Mouse (Mus musculus) limb, embryonic 10.5 days (tissue): ENCODE measurements around the gene Ctbp2. TPM values are rescaled to one million over a fixed set of nuclear protein-coding genes. Genes with fewer than 3 reads are reported as not detected.
A peak's percentile ranks its signal among the peaks of the same experiment; 100 is the strongest.
"Not testable (repeated sequence)": the region's sequence is repeated elsewhere in the genome, so short reads cannot be mapped to it uniquely, and the experiment has no call there.

Source experiments
- DNase-seq: peaks from one replicate; pipeline ENCODE4 v3.0.0-alpha.2; 2017; ENCODE audit warnings: low spot score
- H3K27ac ChIP-seq: fragments of 300-500 bp; sonication (generic); 2 replicates; pipeline ENCODE4 v1.5.1; 2016; ENCODE audit warnings: mild to moderate bottlenecking
- H3K27me3 ChIP-seq: fragments of 300-500 bp; sonication (generic); 2 replicates; pipeline ENCODE4 v1.6.1; 2016; ENCODE audit warnings: low read depth, mild to moderate bottlenecking; ENCODE audit not compliant: poor library complexity, severe bottlenecking
- H3K36me3 ChIP-seq: fragments of 300-500 bp; sonication (generic); 2 replicates; pipeline ENCODE4 v1.6.1; 2016; ENCODE audit warnings: mild to moderate bottlenecking, moderate library complexity
- H3K4me1 ChIP-seq: fragments of 300-500 bp; sonication (generic); 2 replicates; pipeline ENCODE4 v1.6.1; 2016
- H3K4me3 ChIP-seq: fragments of 300-500 bp; sonication (generic); 2 replicates; pipeline ENCODE4 v1.5.1; 2016; ENCODE audit warnings: mild to moderate bottlenecking, moderate library complexity
- H3K9me3 ChIP-seq: fragments of 300-500 bp; sonication (generic); replicated peaks from 2 replicates; pipeline ENCODE4 v1.6.1; 2016; ENCODE audit warnings: mild to moderate bottlenecking
- WGBS: fragments of 180-500 bp; shearing (Covaris S2); methylation state at CpG from one replicate; pipeline ENCODE4 v1.1.7; 2016; 5-methylcytosine and 5-hydroxymethylcytosine counted together
- polyA plus RNA-seq: library from polyadenylated mRNA; unstranded; fragments of >200 nt; fragmentation: Nextera tagmentation; extraction: Ambion mirVana; gene quantifications from 2 replicates; pipeline ENCODE4 v1.2.1, GENCODE M21; 2016

Gene Ctbp2
- polyA plus RNA-seq, 1 experiment from 2014 or later = 145 TPM

- Histone ChIP-seq H3K4me1 (peaks cover 90% of the 10 kb centered on the region), H3K9me3 (no peaks in the 10 kb centered on the region), H3K27me3 (no peaks in the 10 kb centered on the region), H3K4me3 (peak overlapping the region; percentile 38), H3K27ac (peak overlapping the region; percentile 64), H3K36me3 (peaks cover 22% of the 10 kb centered on the region)
- WGBS = 10% methylated on average over 20 of the region's 20 CpGs
- peak; percentile 59 for DNase-seq
These were observed 9.2 kb downstream of the Ctbp2 start for GRCm38 (mm10) chr7:133114847-133115470.

- Histone ChIP-seq H3K4me3 (no peak overlapping the region), H3K9me3 (no peaks in the 10 kb centered on the region), H3K4me1 (peaks cover 80% of the 10 kb centered on the region), H3K36me3 (peaks cover 35% of the 10 kb centered on the region), H3K27ac (no peak overlapping the region), H3K27me3 (no peaks in the 10 kb centered on the region)
- WGBS = 87% methylated on average over 8 of the region's 8 CpGs
- no peak for DNase-seq
These were observed 10.8 kb downstream of the Ctbp2 start for GRCm38 (mm10) chr7:133113185-133113895.

- peaks cover 70% of the 10 kb centered on the region for H3K4me1 ChIP-seq
- H3K36me3 ChIP-seq = peaks cover 35% of the 10 kb centered on the region
- no peak overlapping the region for H3K4me3 ChIP-seq
- H3K9me3 ChIP-seq = no peaks in the 10 kb centered on the region
- H3K27me3 ChIP-seq = no peaks in the 10 kb centered on the region
- no peak overlapping the region; the same call in 1 of the 2 replicates for H3K27ac ChIP-seq
- WGBS = 33% methylated on average over 6 of the region's 6 CpGs
- DNase-seq = no peak
These were observed 11.8 kb downstream of the Ctbp2 start for GRCm38 (mm10) chr7:133112351-133112831.

- Histone ChIP-seq H3K36me3 (peaks cover 47% of the 10 kb centered on the region), H3K27ac (no peak overlapping the region), H3K9me3 (no peaks in the 10 kb centered on the region), H3K27me3 (no peaks in the 10 kb centered on the region), H3K4me1 (peaks cover 48% of the 10 kb centered on the region), H3K4me3 (no peak overlapping the region)
- DNase-seq = no peak
- 97% methylated on average over 4 of the region's 4 CpGs for WGBS
These were observed 14.7 kb downstream of the Ctbp2 start for GRCm38 (mm10) chr7:133109442-133109841.

GRCm38 (mm10) chr7:133108695-133109094 lies 15.5 kb downstream of the Ctbp2 start:
- 85% methylated on average over 2 of the region's 2 CpGs for WGBS
- H3K4me1 ChIP-seq = peaks cover 42% of the 10 kb centered on the region

GRCm38 (mm10) chr7:133102578-133102977 lies 21.6 kb downstream of the Ctbp2 start:
- DNase-seq = no peak
- no peak overlapping the region for H3K27ac ChIP-seq
- H3K4me1 ChIP-seq = peaks cover 27% of the 10 kb centered on the region
- 80% methylated on average over 3 of the region's 3 CpGs for WGBS
- H3K36me3 ChIP-seq = peaks cover 55% of the 10 kb centered on the region
- H3K4me3 ChIP-seq = no peak overlapping the region
- H3K9me3 ChIP-seq = no peaks in the 10 kb centered on the region
- H3K27me3 ChIP-seq = no peaks in the 10 kb centered on the region

More at GRCm38 (mm10) chr7:133108695-133109094, 15.5 kb downstream of the Ctbp2 start:
- no peak for DNase-seq
- no peaks in the 10 kb centered on the region for H3K27me3 ChIP-seq
- H3K27ac ChIP-seq = no peak overlapping the region
- H3K36me3 ChIP-seq = peaks cover 46% of the 10 kb centered on the region
- H3K9me3 ChIP-seq = no peaks in the 10 kb centered on the region
- no peak overlapping the region for H3K4me3 ChIP-seq

- no peak overlapping the region for H3K27ac ChIP-seq
- 94% methylated on average over 6 of the region's 6 CpGs for WGBS
- no peak for DNase-seq
- peaks cover 63% of the 10 kb centered on the region for H3K36me3 ChIP-seq
- H3K4me3 ChIP-seq = no peak overlapping the region
- H3K9me3 ChIP-seq = no peaks in the 10 kb centered on the region
- no peaks in the 10 kb centered on the region for H3K27me3 ChIP-seq
- H3K4me1 ChIP-seq = peaks cover 27% of the 10 kb centered on the region
These were observed 23.1 kb downstream of the Ctbp2 start for GRCm38 (mm10) chr7:133101070-133101469.

GRCm38 (mm10) chr7:133100178-133100577 lies 24.0 kb downstream of the Ctbp2 start:
- Histone ChIP-seq H3K9me3 (no peaks in the 10 kb centered on the region), H3K4me1 (peaks cover 31% of the 10 kb centered on the region), H3K4me3 (no peak overlapping the region), H3K27me3 (no peaks in the 10 kb centered on the region), H3K27ac (no peak overlapping the region), H3K36me3 (peaks cover 64% of the 10 kb centered on the region)
- WGBS = 79% methylated on average over 6 of the region's 6 CpGs
- DNase-seq = no peak

GRCm38 (mm10) chr7:133099266-133099665 lies 24.9 kb downstream of the Ctbp2 start:
- WGBS = 90% methylated on average over 4 of the region's 4 CpGs
- H3K27me3 ChIP-seq = no peaks in the 10 kb centered on the region
- H3K4me3 ChIP-seq = no peak overlapping the region
- peaks cover 58% of the 10 kb centered on the region for H3K36me3 ChIP-seq
- peaks cover 34% of the 10 kb centered on the region for H3K4me1 ChIP-seq
- no peaks in the 10 kb centered on the region for H3K9me3 ChIP-seq
- DNase-seq = no peak
- H3K27ac ChIP-seq = no peak overlapping the region

GRCm38 (mm10) chr7:133098118-133098793 lies 25.9 kb downstream of the Ctbp2 start:
- Histone ChIP-seq H3K36me3 (peaks cover 59% of the 10 kb centered on the region), H3K27me3 (no peaks in the 10 kb centered on the region), H3K27ac (no peak overlapping the region), H3K4me3 (no peak overlapping the region), H3K9me3 (no peaks in the 10 kb centered on the region), H3K4me1 (peaks cover 44% of the 10 kb centered on the region)
- 87% methylated on average over 12 of the region's 12 CpGs for WGBS
- no peak for DNase-seq

GRCm38 (mm10) chr7:133095610-133096009 lies 28.5 kb downstream of the Ctbp2 start:
- peaks cover 46% of the 10 kb centered on the region for H3K4me1 ChIP-seq
- H3K36me3 ChIP-seq = peaks cover 52% of the 10 kb centered on the region
- not testable (repeated sequence) for H3K4me3 ChIP-seq, H3K27ac ChIP-seq, DNase-seq, H3K9me3 ChIP-seq, H3K27me3 ChIP-seq
- WGBS = 89% methylated on average over 7 of the region's 7 CpGs

- no peaks in the 10 kb centered on the region for H3K27me3 ChIP-seq
- 86% methylated on average over 9 of the region's 9 CpGs for WGBS
- peaks cover 42% of the 10 kb centered on the region for H3K4me1 ChIP-seq
- no peaks in the 10 kb centered on the region for H3K9me3 ChIP-seq
- H3K4me3 ChIP-seq = no peak overlapping the region
- no peak for DNase-seq
- peaks cover 50% of the 10 kb centered on the region for H3K36me3 ChIP-seq
- H3K27ac ChIP-seq = no peak overlapping the region
These were observed 29.3 kb downstream of the Ctbp2 start for GRCm38 (mm10) chr7:133094711-133095495.
